Mouse (Mus musculus): Measurements from ENCODE around the gene Prf1.

Prf1 gene

GRCm38 (mm10) chr10:61339216-61339615 lies 41.6 kb downstream of the Prf1 start:
- no peak for DNase-seq (ENCODE audit: low read depth, low spot score)

- no peak for DNase-seq (ENCODE audit: low read depth, low spot score)
Measured at GRCm38 (mm10) chr10:61340247-61340646, 42.6 kb downstream of the Prf1 start.

- no peak for DNase-seq (ENCODE audit: low read depth, low spot score)
Measured at GRCm38 (mm10) chr10:61341045-61341444, 43.4 kb downstream of the Prf1 start.

- no peak for DNase-seq (ENCODE audit: low read depth, low spot score)
Measured at GRCm38 (mm10) chr10:61341557-61341956, 43.9 kb downstream of the Prf1 start.

GRCm38 (mm10) chr10:61342750-61343149 lies 45.1 kb downstream of the Prf1 start:
- no peak for DNase-seq (ENCODE audit: low read depth, low spot score)

- no peak for DNase-seq (ENCODE audit: low read depth, low spot score)
Measured at GRCm38 (mm10) chr10:61343950-61344349, 46.3 kb downstream of the Prf1 start.

- no peak for DNase-seq (ENCODE audit: low read depth, low spot score)
Measured at GRCm38 (mm10) chr10:61345179-61345578, 47.5 kb downstream of the Prf1 start.

GRCm38 (mm10) chr10:61346374-61346773 lies 48.7 kb downstream of the Prf1 start:
- DNase-seq (ENCODE audit: low read depth, low spot score): no peak

GRCm38 (mm10) chr10:61351216-61351615 lies 53.6 kb downstream of the Prf1 start:
- DNase-seq (ENCODE audit: low read depth, low spot score): no peak
